Mouse (Mus musculus) thymus, adult 2 months (tissue): ENCODE results near the gene Rnf19b. TPM values are rescaled to one million over a fixed set of nuclear protein-coding genes. Genes with fewer than 3 reads are reported as not detected.
A peak's percentile ranks its signal among the peaks of the same experiment; 100 is the strongest.

ENCODE experiments used
- DNase-seq: peaks from one replicate; pipeline ENCODE4 v3.0.0; 2021
- H3K27ac ChIP-seq: fragments of 200-500 bp; 2 replicates; pipeline ENCODE4 v1.5.1; 2012; ENCODE audit warnings: low read length, control low read depth; ENCODE audit not compliant: control insufficient read depth, insufficient read depth
- H3K27me3 ChIP-seq: fragments of 200-500 bp; 2 replicates; pipeline ENCODE4 v1.6.1; 2012; ENCODE audit warnings: mild to moderate bottlenecking, low read length, moderate library complexity, mixed read lengths; ENCODE audit not compliant: control insufficient read depth, insufficient read depth
- H3K36me3 ChIP-seq: fragments of 200-500 bp; 2 replicates; pipeline ENCODE4 v1.6.1; 2012; ENCODE audit warnings: mild to moderate bottlenecking, low read length, moderate library complexity; ENCODE audit not compliant: control insufficient read depth, insufficient read depth
- H3K4me1 ChIP-seq: fragments of 200-500 bp; replicated peaks from 2 replicates; pipeline ENCODE4 v1.6.1; 2012; ENCODE audit warnings: low read length; ENCODE audit not compliant: control insufficient read depth, insufficient read depth
- H3K4me3 ChIP-seq: fragments of 200-500 bp; 2 replicates; pipeline ENCODE4 v1.5.1; 2012; ENCODE audit warnings: mild to moderate bottlenecking, low read length, control low read depth, moderate library complexity; ENCODE audit not compliant: control insufficient read depth, insufficient read depth
- CTCF ChIP-seq: fragments of 200-500 bp; IDR thresholded peaks from 2 replicates; pipeline ENCODE4 v1.5.1; 2012; ENCODE audit warnings: mild to moderate bottlenecking, control low read depth, low read length, moderate library complexity, borderline replicate concordance; ENCODE audit not compliant: control insufficient read depth, poor library complexity, insufficient read depth; ENCODE audit errors: extremely low read depth
- POLR2A ChIP-seq: fragments of 200-500 bp; IDR thresholded peaks from 2 replicates; pipeline ENCODE4 v1.6.1; 2012; ENCODE audit warnings: mild to moderate bottlenecking, low read length, control low read depth, moderate library complexity; ENCODE audit not compliant: control insufficient read depth, poor library complexity, insufficient read depth; ENCODE audit errors: extremely low read depth
- WGBS: fragments of 180-500 bp; shearing (Covaris S2); methylation state at CpG from one replicate; pipeline ENCODE4 v1.1.7; 2018; 5-methylcytosine and 5-hydroxymethylcytosine counted together
- polyA plus RNA-seq: library from polyadenylated mRNA; depleted of rRNA; stranded (reverse); fragments of >200 nt; gene quantifications from 2 replicates; pipeline ENCODE4 v1.2.3, GENCODE M21; 2012

Gene Rnf19b
- polyA plus RNA-seq, 1 experiment = 74.1 TPM

GRCm38 (mm10) chr4:129116703-129117102, 58.6 kb downstream of the Rnf19b start:
- 94% methylated on average over 8 of the region's 8 CpGs for WGBS
- Histone ChIP-seq H3K27ac (no peak overlapping the region), H3K27me3 (no peaks in the 10 kb centered on the region; the same call in 1 of the 2 replicates), H3K4me3 (no peak overlapping the region), H3K4me1 (peaks cover 5% of the 10 kb centered on the region; the same call in 1 of the 2 replicates), H3K36me3 (no peaks in the 10 kb centered on the region)
- no peak for DNase-seq
- TF ChIP-seq POLR2A = no peak
- no peak for TF ChIP-seq CTCF

GRCm38 (mm10) chr4:129117720-129118510, 59.8 kb downstream of the Rnf19b start:
- Histone ChIP-seq H3K27me3 (no peaks in the 10 kb centered on the region; the same call in 1 of the 2 replicates), H3K4me3 (no peak overlapping the region), H3K27ac (no peak overlapping the region), H3K4me1 (peaks cover 5% of the 10 kb centered on the region; the same call in 1 of the 2 replicates), H3K36me3 (no peaks in the 10 kb centered on the region)
- WGBS = 90% methylated on average over 14 of the region's 14 CpGs
- no peak for DNase-seq
- TF ChIP-seq CTCF = no peak

GRCm38 (mm10) chr4:129119708-129120107, 61.6 kb downstream of the Rnf19b start:
- Histone ChIP-seq H3K27me3 (no peaks in the 10 kb centered on the region; the same call in 1 of the 2 replicates), H3K27ac (no peak overlapping the region)
- 82% methylated on average over 10 of the region's 10 CpGs for WGBS

GRCm38 (mm10) chr4:129120520-129121445, 62.7 kb downstream of the Rnf19b start:
- no peak for TF ChIP-seq POLR2A
- 0 out of 2 replicates have a peak, but pooled peaks have one; percentile 18 for TF ChIP-seq CTCF
- Histone ChIP-seq H3K4me3 (no peak overlapping the region), H3K27me3 (no peaks in the 10 kb centered on the region; the same call in 1 of the 2 replicates), H3K4me1 (peaks cover 2% of the 10 kb centered on the region; the same call in 1 of the 2 replicates), H3K27ac (no peak overlapping the region), H3K36me3 (no peaks in the 10 kb centered on the region)
- WGBS = 2% methylated on average over 54 of the region's 59 CpGs
- DNase-seq = peak; percentile 73

More at GRCm38 (mm10) chr4:129119708-129120107, 61.6 kb downstream of the Rnf19b start:
- no peaks in the 10 kb centered on the region for H3K4me1 ChIP-seq
- no peaks in the 10 kb centered on the region for H3K36me3 ChIP-seq
- TF ChIP-seq CTCF (no peak), POLR2A (no peak)
- H3K4me3 ChIP-seq = no peak overlapping the region
- no peak for DNase-seq

GRCm38 (mm10) chr4:129121569-129122086, 63.6 kb downstream of the Rnf19b start, which contains the start of gene Hpca:
Hpca (minus strand) TSS chr4:129122036.
- WGBS = 15% methylated on average over 16 of the region's 17 CpGs
- DNase-seq = no peak
- Histone ChIP-seq H3K4me1 (peaks cover 5% of the 10 kb centered on the region; the same call in 1 of the 2 replicates), H3K27me3 (no peaks in the 10 kb centered on the region; the same call in 1 of the 2 replicates), H3K27ac (no peak within 1 kb of the TSS), H3K4me3 (no peak within 1 kb of the TSS), H3K36me3 (no peaks in the 10 kb centered on the region)
- TF ChIP-seq CTCF (no peak), POLR2A (no peak)

- TF ChIP-seq CTCF = no peak
- TF ChIP-seq POLR2A = no peak
- no peaks in the 10 kb centered on the region; the same call in 1 of the 2 replicates for H3K27me3 ChIP-seq
- 43% methylated on average over 9 of the region's 9 CpGs for WGBS
These were observed 64.0 kb downstream of the Rnf19b start for GRCm38 (mm10) chr4:129122107-129122506.

More at GRCm38 (mm10) chr4:129122107-129122506, 64.0 kb downstream of the Rnf19b start:
- Histone ChIP-seq H3K27ac (no peak overlapping the region), H3K36me3 (no peaks in the 10 kb centered on the region), H3K4me3 (no peak overlapping the region), H3K4me1 (peaks cover 5% of the 10 kb centered on the region; the same call in 1 of the 2 replicates)
- DNase-seq = no peak
